ENCODE assay signal across 9 mouse cellular contexts in the genomic region with DNA sequence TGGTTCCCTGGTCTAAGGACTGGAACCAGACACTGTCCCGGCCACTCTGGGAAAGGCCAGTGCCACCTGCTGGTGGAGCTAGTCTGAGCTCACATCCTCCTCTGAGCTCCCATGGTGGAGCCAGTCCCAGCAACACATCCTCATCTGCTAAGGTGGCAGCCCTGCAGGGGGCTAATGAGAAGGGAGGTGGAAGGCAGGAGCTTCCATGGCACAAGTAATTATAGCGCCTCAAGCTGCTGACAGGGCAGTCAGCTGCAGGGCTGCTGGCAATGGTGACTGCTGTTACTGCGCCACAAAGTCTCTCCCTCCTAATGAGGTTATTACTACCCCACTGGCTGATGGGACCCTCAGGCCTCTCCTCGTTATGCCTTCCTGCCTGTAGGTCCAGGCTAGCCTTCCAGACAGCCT.
DNase-seq lines count a peak whose midpoint lies in the region; ATAC-seq and TF ChIP-seq lines count a peak whose summit lies in the region.
"Had no signal": no experiment of that assay in that cellular context is flagged by ENCODE, and none has a peak within 500 bp of the region (broad histone marks: within the 10 kb centered on the region; RNA-seq: fewer than 3 reads in every experiment).

No protein-coding gene starts in this region.

- H3K4me1 ChIP-seq in heart, postnatal 0 days (ENCODE audit: control insufficient read depth, insufficient read depth): no peaks in the 10 kb centered on the region
- peaks cover 3% of the 10 kb centered on the region; the same call in 1 of the 2 replicates for H3K4me1 ChIP-seq in limb, embryonic 11.5 days (ENCODE audit: control insufficient read depth, insufficient read depth, low read length)

- no peaks in the 10 kb centered on the region for H3K9me3 ChIP-seq in heart, postnatal 0 days (replicated peaks; ENCODE audit: control insufficient read depth, low read length)
- no peaks in the 10 kb centered on the region for H3K9me3 ChIP-seq in limb, embryonic 11.5 days (ENCODE audit: control insufficient read depth, low read length)

- H3K4me2 ChIP-seq in heart, postnatal 0 days (ENCODE audit: low read depth, low read length): no peak overlapping the region
- H3K4me2 ChIP-seq in limb, embryonic 11.5 days (ENCODE audit: low read depth, severe bottlenecking): no peak overlapping the region

- H3K27me3 ChIP-seq in heart, postnatal 0 days (ENCODE audit: control insufficient read depth, insufficient read depth, low read length): 0 out of 2 replicates have a peak, but pooled peaks cover 4% of the 10 kb centered on the region
- H3K27me3 ChIP-seq in limb, embryonic 11.5 days (ENCODE audit: control insufficient read depth, insufficient read depth, low read length): no peaks in the 10 kb centered on the region

- WGBS in heart, postnatal 0 days: 16% methylated on average over 4 of the region's 4 CpGs
- WGBS in limb, embryonic 11.5 days: 10% methylated on average over 4 of the region's 4 CpGs

- 0 out of 2 replicates have a peak, but pooled peaks have one; percentile 24 for TF ChIP-seq CTCF in heart, postnatal 0 days (IDR thresholded peaks at IDR 0.05; ENCODE audit: low read depth)

- H3K4me3 ChIP-seq in heart, postnatal 0 days (ENCODE audit: low read depth, low read length): no peak overlapping the region
- no peak overlapping the region for H3K4me3 ChIP-seq in limb, embryonic 11.5 days (ENCODE audit: low read depth, low read length)

- DNase-seq in heart, postnatal 0 days (ENCODE audit: low spot score): no peak
- DNase-seq in heart, postnatal 10 days: no peak
- peak; percentile 48 for DNase-seq in testis, postnatal 10 days (ENCODE audit: low spot score)
- no peak for DNase-seq in testis, postnatal 14 days (ENCODE audit: low spot score)
- peak; percentile 62 for DNase-seq in limb, embryonic 11.5 days (ENCODE audit: low spot score)
- DNase-seq in ovary, adult 18-20 months (ENCODE audit: low spot score): no peak
- DNase-seq in spleen, postnatal 36 days (ENCODE audit: low spot score in 2 of 2): no peak
- DNase-seq in thymus, postnatal 14 days: no peak
- DNase-seq: gastrocnemius, postnatal 25 days had no signal

- H3K27ac ChIP-seq in heart, postnatal 0 days (ENCODE audit: low read depth): no peak overlapping the region
- H3K27ac ChIP-seq in limb, embryonic 11.5 days (replicated peaks; ENCODE audit: low read depth, low read length): no peak overlapping the region

- TF ChIP-seq EP300 in heart, postnatal 0 days (IDR thresholded peaks at IDR 0.05; ENCODE audit: low read depth): no peak

- H3K36me3 ChIP-seq in heart, postnatal 0 days (replicated peaks; ENCODE audit: control insufficient read depth, insufficient read depth, low read length): no peaks in the 10 kb centered on the region
- H3K36me3 ChIP-seq in limb, embryonic 11.5 days (ENCODE audit: control insufficient read depth, insufficient read depth, low read length): no peaks in the 10 kb centered on the region

- ATAC-seq in heart, postnatal 0 days (ENCODE audit: insufficient read depth, low read depth): no peak
- peak; percentile 58; the same call in 1 of the 2 replicates for ATAC-seq in limb, embryonic 11.5 days (ENCODE audit: insufficient number of reproducible peaks, low FRiP score, low TSS enrichment, low read depth)

- no peak overlapping the region for H3K9ac ChIP-seq in heart, postnatal 0 days (replicated peaks; ENCODE audit: low read depth, low read length)
- H3K9ac ChIP-seq in limb, embryonic 11.5 days (ENCODE audit: low read length): no peak overlapping the region

- intact Hi-C loops in heart, postnatal 10 days (cut with DNase I): no loop called here

Comparison
In these comparisons a context has a peak if more than half of its experiments do, and no peak if none do; other contexts are left out.
1. DNase-seq: peak in testis, postnatal 10 days (single experiment) and limb, embryonic 11.5 days (single experiment); none in heart, postnatal 0 days (single experiment), heart, postnatal 10 days (0 of 2), testis, postnatal 14 days (single experiment), ovary, adult 18-20 months (single experiment), spleen, postnatal 36 days (0 of 2) and thymus, postnatal 14 days (single experiment).